Mouse (Mus musculus): ENCODE measurements around the gene Hoxa9. TPM values are rescaled to one million over a fixed set of nuclear protein-coding genes. Genes with fewer than 3 reads are reported as not detected.

Gene Hoxa9
- total RNA-seq, 2 experiments from 2014 or later = not detected

- intact Hi-C loops (cut with DNase I) = no loop called here
- DNase-seq (ENCODE audit: low spot score) = no peak
Measured at GRCm38 (mm10) chr6:52246916-52247315, 16.0 kb upstream of the Hoxa9 start.

- intact Hi-C loops (cut with DNase I) = no loop called here
- DNase-seq (ENCODE audit: low spot score) = no peak
Measured at GRCm38 (mm10) chr6:52246403-52246803, 15.5 kb upstream of the Hoxa9 start.

GRCm38 (mm10) chr6:52245757-52246142, 14.9 kb upstream of the Hoxa9 start, which contains the start of gene Hoxa11:
Gene Hoxa11 (minus strand): TSS chr6:52245810.
- intact Hi-C loops (cut with DNase I) = no loop called here
- no peak for DNase-seq (ENCODE audit: low spot score)

GRCm38 (mm10) chr6:52245040-52245756, 14.3 kb upstream of the Hoxa9 start:
- intact Hi-C loops (cut with DNase I) = no loop called here
- no peak for DNase-seq (ENCODE audit: low spot score)

GRCm38 (mm10) chr6:52244471-52245039, 13.7 kb upstream of the Hoxa9 start:
- intact Hi-C loops (cut with DNase I) = no loop called here
- no peak for DNase-seq (ENCODE audit: low spot score)

GRCm38 (mm10) chr6:52243681-52244121, 12.8 kb upstream of the Hoxa9 start:
- intact Hi-C loops (cut with DNase I) = no loop called here
- no peak for DNase-seq (ENCODE audit: low spot score)

- intact Hi-C loops (cut with DNase I) = no loop called here
- DNase-seq (ENCODE audit: low spot score) = no peak
Measured at GRCm38 (mm10) chr6:52242801-52243332, 12.0 kb upstream of the Hoxa9 start.

GRCm38 (mm10) chr6:52241001-52241621, 10.2 kb upstream of the Hoxa9 start:
- intact Hi-C loops (cut with DNase I) = no loop called here
- DNase-seq (ENCODE audit: low spot score) = no peak

- intact Hi-C loops (cut with DNase I) = no loop called here
Measured at GRCm38 (mm10) chr6:52240389-52241000, 9.6 kb upstream of the Hoxa9 start, which contains the start of gene Hoxa10. Gene Hoxa10 (minus strand): TSS chr6:52240854.

GRCm38 (mm10) chr6:52239625-52240388, 8.9 kb upstream of the Hoxa9 start:
- intact Hi-C loops (cut with DNase I) = no loop called here
- no peak for DNase-seq (ENCODE audit: low spot score)

More at GRCm38 (mm10) chr6:52240389-52241000, 9.6 kb upstream of the Hoxa9 start, which contains the start of gene Hoxa10:
- DNase-seq (ENCODE audit: low spot score) = peak; percentile 40

GRCm38 (mm10) chr6:52238976-52239375, 8.1 kb upstream of the Hoxa9 start:
- no peak for DNase-seq (ENCODE audit: low spot score)
- intact Hi-C loops (cut with DNase I) = no loop called here

- intact Hi-C loops (cut with DNase I) = no loop called here
- no peak for DNase-seq (ENCODE audit: low spot score)
Measured at GRCm38 (mm10) chr6:52238155-52238545, 7.3 kb upstream of the Hoxa9 start.

GRCm38 (mm10) chr6:52237346-52238154, 6.7 kb upstream of the Hoxa9 start:
- intact Hi-C loops (cut with DNase I) = no loop called here
- DNase-seq (ENCODE audit: low spot score) = no peak

GRCm38 (mm10) chr6:52236806-52237205, 5.9 kb upstream of the Hoxa9 start:
- intact Hi-C loops (cut with DNase I) = no loop called here
- DNase-seq (ENCODE audit: low spot score) = no peak

- intact Hi-C loops (cut with DNase I) = no loop called here
- no peak for DNase-seq (ENCODE audit: low spot score)
Measured at GRCm38 (mm10) chr6:52235866-52236265, 5.0 kb upstream of the Hoxa9 start.

- intact Hi-C loops (cut with DNase I) = no loop called here
- no peak for DNase-seq (ENCODE audit: low spot score)
Measured at GRCm38 (mm10) chr6:52235267-52235666, 4.4 kb upstream of the Hoxa9 start.

- intact Hi-C loops (cut with DNase I) = no loop called here
- no peak for DNase-seq (ENCODE audit: low spot score)
Measured at GRCm38 (mm10) chr6:52234428-52235140, 3.7 kb upstream of the Hoxa9 start.
